Mouse (Mus musculus) lung, postnatal 0 days (tissue): ENCODE measurements around the gene Tmem221. TPM values are rescaled to one million over a fixed set of nuclear protein-coding genes. Genes with fewer than 3 reads are reported as not detected.
"Not testable (repeated sequence)": the region's sequence is repeated elsewhere in the genome, so short reads cannot be mapped to it uniquely, and the experiment has no call there.

Experiments
- ATAC-seq: fragments of 200-750 bp; cut with Nextera tagmentation; 2 replicates; pipeline ENCODE4 v1.8.0; 2017; ENCODE audit warnings: moderate library complexity
- DNase-seq: peaks from one replicate; pipeline ENCODE4 v3.0.0-alpha.2; 2016; ENCODE audit warnings: low spot score
- H3K27ac ChIP-seq: fragments of 300-500 bp; sonication (generic); 2 replicates; pipeline ENCODE4 v1.5.1; 2014; ENCODE audit warnings: antibody characterized with exemption, mild to moderate bottlenecking, low read length, mixed read lengths
- H3K27me3 ChIP-seq: fragments of 300-500 bp; sonication (generic); replicated peaks from 2 replicates; pipeline ENCODE4 v1.6.1; 2014; ENCODE audit warnings: low read length, mixed read lengths; ENCODE audit not compliant: insufficient read depth
- H3K36me3 ChIP-seq: fragments of 300-500 bp; sonication (generic); 2 replicates; pipeline ENCODE4 v1.6.1; 2014; ENCODE audit warnings: low read length, mixed read lengths; ENCODE audit not compliant: insufficient read depth
- H3K4me1 ChIP-seq: fragments of 300-500 bp; sonication (generic); 2 replicates; pipeline ENCODE4 v1.6.1; 2014; ENCODE audit warnings: antibody characterized with exemption, low read depth, low read length, mixed read lengths; ENCODE audit not compliant: insufficient read depth
- H3K4me2 ChIP-seq: fragments of 300-500 bp; sonication (generic); replicated peaks from 2 replicates; pipeline ENCODE4 v1.6.1; 2014; ENCODE audit warnings: low read depth, mild to moderate bottlenecking, low read length, moderate library complexity, mixed read lengths
- H3K4me3 ChIP-seq: fragments of 300-500 bp; sonication (generic); 2 replicates; pipeline ENCODE4 v1.5.1; 2014; ENCODE audit warnings: low read depth, low read length
- H3K9ac ChIP-seq: fragments of 300-500 bp; sonication (generic); replicated peaks from 2 replicates; pipeline ENCODE4 v1.6.1; 2014; ENCODE audit warnings: low read depth, mild to moderate bottlenecking
- H3K9me3 ChIP-seq: fragments of 300-500 bp; sonication (generic); 2 replicates; pipeline ENCODE4 v1.6.1; 2016; ENCODE audit warnings: low read length, mixed read lengths
- CTCF ChIP-seq: IDR thresholded peaks from 2 replicates; pipeline ENCODE4 v1.5.1; 2016; ENCODE audit warnings: antibody characterized with exemption, mild to moderate bottlenecking
- EP300 ChIP-seq: IDR thresholded peaks from 2 replicates; pipeline ENCODE4 v1.6.1; 2016; ENCODE audit warnings: antibody characterized with exemption, mild to moderate bottlenecking, control low read depth
- WGBS: fragments of 180-500 bp; shearing (Covaris S2); extraction: QIAGEN DNeasy Blood & Tissue Kit; methylation state at CpG from one replicate; pipeline ENCODE4 v1.1.7; 2014; 5-methylcytosine and 5-hydroxymethylcytosine counted together
- polyA plus RNA-seq: library from polyadenylated mRNA; unstranded; fragments of >200 nt; fragmentation: Nextera tagmentation; extraction: Ambion mirVana; gene quantifications from 2 replicates; pipeline ENCODE4 v1.2.1, GENCODE M21; 2015

The Tmem221 gene
- polyA plus RNA-seq, 1 experiment from 2014 or later, result 8.5 TPM

DNA sequence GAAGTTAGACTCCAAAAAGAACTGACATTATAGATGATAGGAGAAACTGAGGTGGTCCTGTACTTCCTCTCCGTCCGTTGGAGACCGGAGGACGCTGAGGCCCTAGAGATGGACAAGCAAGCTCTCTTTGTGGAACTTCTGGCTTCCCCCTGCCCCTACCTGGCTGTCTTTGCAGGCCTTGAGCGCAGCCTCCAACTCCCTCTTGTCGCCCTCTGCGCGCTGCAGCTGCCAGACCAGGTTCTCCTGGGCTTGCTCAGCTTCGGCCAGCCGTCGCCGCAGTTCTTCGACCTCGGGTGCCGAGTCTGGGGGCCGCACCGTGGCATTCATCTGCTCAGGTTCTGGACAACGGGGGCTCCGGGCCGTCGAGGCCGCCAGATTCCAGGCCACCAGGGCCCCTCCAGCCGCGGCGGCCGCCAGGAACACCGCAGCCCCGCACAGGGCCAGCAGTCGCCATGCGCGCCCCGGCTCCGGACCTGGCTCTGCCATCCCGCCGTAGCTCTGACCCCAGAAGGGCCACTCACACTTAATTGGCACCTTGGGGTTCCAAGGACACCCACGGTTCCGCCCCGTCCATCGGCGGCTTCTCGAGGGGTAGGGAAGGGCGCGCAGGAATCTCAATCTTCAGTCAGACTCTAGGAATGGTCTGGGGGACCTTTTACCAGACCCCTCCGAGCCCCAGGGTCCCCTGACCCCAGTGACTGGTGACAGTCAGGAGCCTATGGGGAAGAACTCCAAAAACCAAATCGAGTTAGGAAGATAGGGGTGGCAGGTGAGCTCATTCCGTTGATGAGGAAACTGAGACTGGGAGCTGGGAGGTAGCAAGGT, 33.2 kb downstream of the Tmem221 start, which contains the start of gene Ccdc194:
Gene Ccdc194, minus strand, starts transcription at position 486 of the 825 bp plus-strand sequence.
- DNase-seq (no peak), ATAC-seq (no peak)
- H3K36me3 ChIP-seq, result no peaks in the 10 kb centered on the region
- 0 out of 2 replicates have a peak, but pooled peaks cover 6% of the 10 kb centered on the region for H3K4me1 ChIP-seq
- 25% methylated on average over 46 of the region's 46 CpGs for WGBS
- H3K27me3 ChIP-seq, result peaks cover 9% of the 10 kb centered on the region; the same call in 1 of the 2 replicates
- H3K4me2 ChIP-seq, result no peak within 1 kb of the TSS
- no peaks in the 10 kb centered on the region for H3K9me3 ChIP-seq
- H3K27ac ChIP-seq, result peak within 1 kb of the TSS; percentile 59; the same call in 1 of the 2 replicates
- no peak within 1 kb of the TSS for H3K9ac ChIP-seq
- TF ChIP-seq CTCF, result no peak
- no peak for TF ChIP-seq EP300
- H3K4me3 ChIP-seq, result no peak within 1 kb of the TSS

DNA sequence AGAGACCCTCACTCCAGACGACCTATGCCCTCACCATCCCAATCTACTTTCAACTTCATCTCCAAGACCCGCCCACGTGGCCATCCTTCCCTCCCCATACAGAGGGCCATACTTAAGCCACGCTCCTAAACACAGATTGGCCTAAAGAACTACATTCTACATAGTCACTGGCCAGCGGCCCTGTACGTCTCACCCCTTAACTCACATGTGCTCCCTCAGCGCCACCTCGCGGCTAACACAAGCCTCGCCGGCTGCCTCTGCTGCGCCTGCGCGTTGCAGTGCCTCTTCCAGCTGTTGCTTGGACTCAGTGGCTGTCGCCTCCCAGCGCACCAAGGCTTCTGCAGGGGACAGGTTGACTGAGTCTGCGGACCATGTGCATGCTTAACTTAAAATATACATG, 37.0 kb downstream of the Tmem221 start:
- peak; percentile 100 for TF ChIP-seq CTCF
- no peak for TF ChIP-seq EP300
- WGBS, result 3% methylated on average over 17 of the region's 17 CpGs
- peak; percentile 97 for DNase-seq
- Histone ChIP-seq H3K4me2 (no peak overlapping the region), H3K9ac (no peak overlapping the region), H3K4me1 (0 out of 2 replicates have a peak, but pooled peaks cover 4% of the 10 kb centered on the region), H3K27me3 (peaks cover 9% of the 10 kb centered on the region; the same call in 1 of the 2 replicates), H3K4me3 (no peak overlapping the region), H3K9me3 (no peaks in the 10 kb centered on the region), H3K27ac (no peak overlapping the region), H3K36me3 (no peaks in the 10 kb centered on the region)
- peak; percentile 94 for ATAC-seq

DNA sequence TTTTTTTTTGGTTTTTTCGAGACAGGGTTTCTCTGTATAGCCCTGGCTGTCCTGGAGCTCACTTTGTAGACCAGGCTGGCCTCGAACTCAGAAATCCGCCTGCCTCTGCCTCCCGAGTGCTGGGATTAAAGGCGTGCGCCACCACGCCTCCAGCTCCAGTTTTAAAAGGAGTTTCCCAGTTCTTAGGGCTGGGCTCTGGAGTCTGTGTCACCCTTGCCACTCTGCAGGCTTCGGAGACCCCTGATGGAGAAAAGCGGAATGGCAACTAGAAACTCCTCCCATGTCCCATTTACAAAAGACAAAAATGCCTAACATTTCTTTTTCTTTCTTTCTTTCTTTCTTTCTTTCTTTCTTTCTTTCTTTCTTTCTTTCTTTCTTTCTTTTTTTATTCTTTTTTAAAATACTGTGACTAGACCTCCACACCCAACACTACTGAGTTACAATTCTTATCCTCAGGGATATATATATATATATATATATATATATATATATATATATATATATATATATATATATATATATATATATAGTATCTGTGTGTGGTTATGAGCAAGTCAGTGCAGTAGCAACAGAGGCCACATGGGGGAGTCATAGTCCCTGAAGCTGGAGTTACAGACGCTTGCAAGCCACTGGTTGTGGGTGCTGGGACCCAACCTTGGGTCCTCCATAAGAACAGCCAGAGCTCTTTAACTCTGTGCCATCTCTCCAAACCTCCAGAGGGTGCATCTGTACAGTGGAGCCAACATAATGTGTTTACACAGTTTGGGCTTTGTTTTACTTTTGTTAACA, 39.4 kb downstream of the Tmem221 start:
- not testable (repeated sequence) for H3K4me1 ChIP-seq, H3K9ac ChIP-seq, H3K9me3 ChIP-seq, H3K4me3 ChIP-seq, H3K36me3 ChIP-seq, H3K27ac ChIP-seq, H3K4me2 ChIP-seq, H3K27me3 ChIP-seq
- DNase-seq (peak; percentile 86), ATAC-seq (peak; percentile 40; the same call in 1 of the 2 replicates)
- WGBS, result 27% methylated on average over 9 of the region's 10 CpGs
- TF ChIP-seq CTCF, result peak; percentile 83

DNA sequence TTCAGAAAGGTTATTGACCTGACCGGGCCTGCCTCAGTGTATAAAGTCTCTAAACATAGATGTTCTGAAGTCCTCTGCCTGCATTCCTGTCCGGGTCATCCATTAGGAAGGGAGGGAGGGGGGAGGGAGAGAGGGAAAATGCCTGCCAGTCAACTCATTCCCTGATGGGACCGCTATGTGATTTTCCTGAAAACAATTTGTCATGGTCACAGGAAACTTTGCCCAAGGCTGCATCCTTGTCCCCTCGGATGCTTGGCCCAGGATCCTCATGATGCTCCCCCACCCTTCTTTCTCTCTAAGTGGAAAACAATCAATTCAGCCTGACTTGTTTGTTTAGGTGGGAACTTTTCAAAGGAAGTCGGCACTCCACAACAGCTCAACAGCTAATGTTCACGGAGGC, 41.9 kb downstream of the Tmem221 start:
- no peak overlapping the region for H3K27ac ChIP-seq
- TF ChIP-seq CTCF (no peak), EP300 (peak; percentile 85)
- H3K9ac ChIP-seq, result no peak overlapping the region
- peak; percentile 64 for DNase-seq
- no peaks in the 10 kb centered on the region for H3K9me3 ChIP-seq
- 11% methylated on average over 6 of the region's 6 CpGs for WGBS
- no peaks in the 10 kb centered on the region for H3K4me1 ChIP-seq
- no peaks in the 10 kb centered on the region for H3K36me3 ChIP-seq
- ATAC-seq, result peak; percentile 39
- no peak overlapping the region for H3K4me3 ChIP-seq
- H3K27me3 ChIP-seq, result no peaks in the 10 kb centered on the region
- no peak overlapping the region for H3K4me2 ChIP-seq

DNA sequence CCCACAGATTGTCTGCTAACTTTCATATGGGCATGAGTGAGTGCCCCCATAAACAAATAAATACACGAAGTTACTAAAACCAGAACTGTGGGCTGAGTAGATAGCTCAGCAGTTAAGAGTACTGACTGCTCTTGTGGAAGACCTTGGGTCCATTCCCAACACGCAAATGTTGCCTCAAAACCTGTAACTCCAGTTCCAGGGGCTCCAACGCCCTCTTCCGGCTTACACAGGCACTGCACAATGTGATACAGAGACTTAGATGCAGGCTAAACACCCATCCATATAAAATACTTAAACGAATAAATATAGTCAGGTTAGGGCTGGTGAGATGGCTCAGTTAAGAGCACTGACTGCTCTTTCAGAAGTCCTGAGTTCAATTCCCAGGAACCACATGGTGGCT, 43.6 kb downstream of the Tmem221 start:
- H3K36me3 ChIP-seq, result no peaks in the 10 kb centered on the region
- no peak for ATAC-seq
- no peak overlapping the region for H3K9ac ChIP-seq
- no peak for DNase-seq
- peak; percentile 25; the same call in 1 of the 2 replicates for TF ChIP-seq CTCF
- TF ChIP-seq EP300, result no peak
- H3K27ac ChIP-seq, result no peak overlapping the region
- no peak overlapping the region for H3K4me3 ChIP-seq
- H3K4me2 ChIP-seq, result no peak overlapping the region
- H3K4me1 ChIP-seq, result no peaks in the 10 kb centered on the region
- WGBS, result 61% methylated on average over 5 of the region's 5 CpGs
- H3K9me3 ChIP-seq, result no peaks in the 10 kb centered on the region
- H3K27me3 ChIP-seq, result no peaks in the 10 kb centered on the region
